Mouse (Mus musculus) adipocyte (in vitro differentiated cells): ENCODE data around the gene Gabrb3.
"Not testable (repeated sequence)": the region's sequence is repeated elsewhere in the genome, so short reads cannot be mapped to it uniquely, and the experiment has no call there.

ENCODE experiments used
- DNase-seq: peaks from one replicate; pipeline ENCODE4 v3.0.0-alpha.2; 2016; ENCODE audit warnings: low spot score

The Gabrb3 gene

GRCm38 (mm10) chr7:57706976-57707740 lies 287.7 kb downstream of the Gabrb3 start:
- DNase-seq, result no peak

GRCm38 (mm10) chr7:57711709-57712108 lies 292.2 kb downstream of the Gabrb3 start:
- no peak for DNase-seq

- DNase-seq, result peak; percentile 2
These were observed 327.3 kb downstream of the Gabrb3 start for GRCm38 (mm10) chr7:57746836-57747235.

DNA sequence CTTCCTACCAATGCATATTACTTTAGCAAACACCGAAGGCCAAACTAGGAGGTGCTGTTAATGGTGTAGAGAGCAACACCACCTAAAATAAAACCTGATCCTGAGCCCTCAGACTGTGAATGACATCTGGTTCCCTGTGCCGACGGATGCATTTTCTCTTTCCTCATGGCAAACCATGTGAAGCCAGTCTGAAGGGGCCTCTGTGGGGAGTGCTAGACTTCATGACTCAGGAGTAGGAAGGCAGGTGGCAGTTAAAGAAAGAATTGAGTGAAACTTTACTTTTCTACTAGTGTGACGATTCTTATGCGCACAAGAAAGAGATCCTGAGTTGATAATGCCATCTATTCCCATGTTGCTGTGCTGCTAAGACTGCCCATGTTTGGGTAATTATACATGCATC lies 341.0 kb downstream of the Gabrb3 start:
- no peak for DNase-seq

GRCm38 (mm10) chr7:57778754-57779153 lies 359.3 kb downstream of the Gabrb3 start:
- no peak for DNase-seq

GRCm38 (mm10) chr7:57786102-57786501 lies 366.6 kb downstream of the Gabrb3 start:
- DNase-seq, result not testable (repeated sequence)

GRCm38 (mm10) chr7:57787520-57787919 lies 368.0 kb downstream of the Gabrb3 start:
- no peak for DNase-seq

DNA sequence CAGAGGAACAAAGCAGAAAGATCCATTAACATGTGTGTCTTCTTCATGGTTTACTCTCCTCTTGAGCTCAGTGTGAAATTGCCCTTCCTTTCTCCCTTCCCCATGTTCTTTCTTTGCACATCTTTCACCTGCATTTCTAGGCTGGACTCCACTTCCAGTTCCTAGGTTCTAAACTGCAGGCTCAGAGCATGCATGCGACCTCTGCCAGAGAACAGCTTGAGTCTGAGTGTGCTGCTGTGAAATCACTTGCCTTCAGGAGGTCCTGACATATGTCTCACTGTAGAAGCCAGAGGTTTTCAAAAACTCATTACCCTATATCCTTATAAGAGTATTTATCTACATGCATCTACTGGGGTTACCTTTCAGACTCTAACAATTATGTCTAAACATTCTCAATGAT lies 383.8 kb downstream of the Gabrb3 start:
- DNase-seq, result no peak

DNA sequence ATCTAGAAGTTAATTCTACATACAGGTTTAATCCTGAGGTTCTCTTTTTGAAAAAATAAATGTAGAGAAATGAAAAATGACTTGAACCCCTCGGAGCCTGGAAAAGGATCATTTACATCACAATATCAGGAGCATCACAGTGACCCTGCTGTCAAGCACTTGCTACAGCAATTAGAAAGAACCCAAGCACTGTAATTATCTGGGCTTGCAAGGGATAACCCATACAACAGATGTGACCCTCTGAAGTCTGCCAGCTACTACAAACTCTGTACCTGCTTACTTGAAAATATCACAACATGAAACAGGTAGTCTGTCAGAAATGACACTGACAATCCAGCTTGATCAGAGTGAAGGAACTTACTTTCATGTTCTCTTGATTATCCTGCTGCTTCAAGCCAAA lies 394.2 kb downstream of the Gabrb3 start:
- no peak for DNase-seq

- DNase-seq, result no peak
These were observed 422.9 kb downstream of the Gabrb3 start for GRCm38 (mm10) chr7:57842383-57842896.

DNA sequence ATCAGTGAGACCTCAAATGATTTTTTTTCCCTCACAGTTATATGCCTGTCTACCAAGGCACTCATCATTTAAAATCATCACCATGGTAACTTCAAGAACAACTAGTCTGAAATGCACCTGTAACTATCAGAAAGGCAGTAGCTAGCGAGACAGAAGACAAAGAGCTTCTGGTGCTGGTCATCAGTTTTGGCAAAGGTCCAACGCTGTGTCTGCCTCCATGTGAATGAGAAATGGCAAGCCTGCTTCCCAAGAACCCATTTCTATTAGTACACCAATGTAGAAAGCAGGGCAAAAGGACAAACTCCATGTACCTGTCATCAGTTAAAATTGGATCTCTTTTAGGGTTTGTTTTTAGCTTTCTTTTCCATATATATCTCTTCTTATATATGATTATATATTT lies 448.5 kb downstream of the Gabrb3 start:
- DNase-seq, result no peak
